Mouse (Mus musculus) c-Kit-negative CD71-positive TER-119-positive erythroid progenitor cells, embryonic 14.5 days (primary cell): ENCODE data around the gene Heatr5a.

Source experiments
- DNase-seq: peaks from one replicate; pipeline ENCODE4 v3.0.0-alpha.2; 2013; ENCODE audit warnings: low read depth, low spot score

Heatr5a gene

GRCm38 (mm10) chr12:51971070-51971664 lies at the start of gene Heatr5a:
Gene Heatr5a (minus strand): TSS chr12:51971321.
- peak; percentile 73 for DNase-seq

DNA sequence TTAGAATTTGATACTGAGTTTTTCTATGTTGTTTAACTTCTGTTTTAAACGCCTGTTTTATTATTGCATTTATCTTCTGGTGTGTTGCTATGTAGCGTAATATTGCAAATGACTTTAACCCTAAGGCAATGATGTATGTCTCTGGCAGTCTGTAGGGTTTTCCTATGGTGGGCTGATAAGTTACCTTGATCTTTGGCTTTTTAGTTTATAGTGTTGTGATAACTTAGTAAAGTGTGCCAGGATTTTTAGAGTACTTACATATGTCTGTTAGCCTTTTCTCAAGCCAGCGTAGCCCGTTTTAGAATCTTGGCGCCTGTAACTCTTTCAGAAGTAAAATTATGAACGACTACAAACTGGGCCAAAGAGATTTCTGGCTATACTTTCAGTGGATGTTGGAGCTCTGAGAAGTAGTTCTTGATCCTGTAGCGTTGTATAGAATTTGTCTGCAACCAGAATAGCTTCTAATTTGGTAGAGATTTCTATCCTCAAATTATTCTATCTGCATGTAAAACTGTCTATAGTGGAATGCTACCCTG lies 43.4 kb upstream of the Heatr5a start:
- DNase-seq = no peak

- no peak for DNase-seq
These were observed 42.9 kb upstream of the Heatr5a start for GRCm38 (mm10) chr12:52014044-52014443.

DNA sequence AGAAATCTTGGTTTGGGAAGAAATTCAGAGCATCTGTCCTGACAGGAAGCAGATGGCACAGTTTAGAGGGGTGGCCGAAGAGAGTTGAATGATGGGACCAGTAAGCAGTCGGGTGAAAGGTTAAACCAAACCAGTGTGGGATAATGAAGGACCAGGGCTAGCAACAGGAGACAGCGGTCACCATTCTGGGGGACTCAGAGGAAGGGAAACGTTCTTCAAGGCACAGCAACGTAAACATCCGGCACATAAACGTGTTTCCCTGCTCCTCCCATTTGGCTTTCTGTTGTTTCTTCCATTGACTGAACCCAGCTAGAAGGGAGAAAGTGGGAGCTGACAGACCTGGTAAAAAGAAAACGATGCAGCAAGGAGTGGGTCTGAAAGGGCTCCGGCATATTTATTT lies 42.2 kb upstream of the Heatr5a start:
- no peak for DNase-seq

GRCm38 (mm10) chr12:52012159-52012558 lies 41.0 kb upstream of the Heatr5a start:
- DNase-seq = no peak

DNA sequence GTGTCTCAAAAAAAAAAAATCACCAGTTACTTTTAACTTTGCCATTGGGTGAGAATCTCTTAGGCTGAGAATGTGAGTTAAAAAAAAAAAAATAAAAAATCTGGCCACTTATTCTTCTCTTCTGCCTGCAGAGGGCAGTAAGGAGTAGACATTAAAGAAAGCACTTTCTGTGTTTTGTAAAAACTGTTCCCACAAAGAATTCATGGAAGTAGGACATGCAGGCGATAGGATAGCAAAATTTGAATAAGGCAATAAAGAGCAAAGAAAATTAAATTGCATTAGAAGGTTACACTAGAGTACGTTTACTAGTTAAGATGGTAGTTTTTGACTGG lies 39.5 kb upstream of the Heatr5a start:
- DNase-seq = no peak

- no peak for DNase-seq
These were observed 39.0 kb upstream of the Heatr5a start for GRCm38 (mm10) chr12:52009928-52010629.

DNA sequence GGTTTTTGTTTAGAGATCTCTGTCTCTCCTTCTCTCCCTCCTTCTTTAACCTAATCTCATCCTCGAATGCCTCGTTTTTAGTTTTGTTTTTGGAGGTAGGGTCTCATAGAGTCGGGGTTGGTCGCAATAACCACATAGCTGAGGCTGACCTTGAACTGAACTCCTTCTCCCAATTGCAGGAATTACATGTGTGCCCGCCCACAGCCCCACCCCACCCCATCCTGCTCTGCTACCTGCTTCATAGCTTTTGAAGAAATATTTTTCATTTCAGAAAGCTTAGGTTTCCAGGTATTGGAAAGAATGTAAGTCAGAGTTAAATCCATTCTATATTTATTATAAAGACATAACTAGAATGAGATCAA lies 35.5 kb upstream of the Heatr5a start:
- no peak for DNase-seq

- peak; percentile 77 for DNase-seq
These were observed 34.9 kb upstream of the Heatr5a start, which contains the start of gene Dtd2 for GRCm38 (mm10) chr12:52005877-52006632. Gene Dtd2 (minus strand): TSS chr12:52006501.

GRCm38 (mm10) chr12:52002746-52003145 lies 31.6 kb upstream of the Heatr5a start:
- DNase-seq = no peak

GRCm38 (mm10) chr12:52001544-52001943 lies 30.4 kb upstream of the Heatr5a start:
- DNase-seq = peak; percentile 42

DNA sequence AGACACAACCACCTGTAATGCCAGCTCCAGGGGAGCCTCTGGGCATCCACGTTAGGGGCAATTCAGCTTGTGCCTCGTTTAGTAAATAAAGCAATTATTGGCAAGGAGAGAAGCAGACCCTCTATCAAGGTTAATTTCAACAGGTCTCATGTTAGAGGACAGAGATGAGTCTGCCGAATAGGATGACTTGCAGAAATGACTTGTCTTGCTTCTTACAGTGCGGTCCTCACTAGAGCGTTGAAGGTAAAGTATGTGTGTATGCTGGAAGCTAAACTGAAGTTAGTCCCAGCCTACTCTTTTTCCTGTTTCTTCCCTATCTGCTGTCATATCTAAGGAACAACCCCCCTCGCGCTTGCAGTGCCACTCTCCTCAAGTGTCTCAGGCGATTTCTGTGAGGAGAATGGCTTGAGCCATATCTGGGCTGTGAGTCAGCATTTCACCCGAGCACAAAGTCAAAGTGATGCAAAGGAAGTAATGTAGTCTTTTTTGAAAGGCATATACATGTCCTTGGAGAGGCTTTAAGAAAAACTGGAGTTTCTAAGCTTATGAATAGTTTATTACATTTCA lies 27.3 kb upstream of the Heatr5a start:
- peak; percentile 34 for DNase-seq

GRCm38 (mm10) chr12:51995738-51996536 lies 24.8 kb upstream of the Heatr5a start:
- no peak for DNase-seq

- DNase-seq = no peak
These were observed 19.5 kb upstream of the Heatr5a start for GRCm38 (mm10) chr12:51990629-51991028.

DNA sequence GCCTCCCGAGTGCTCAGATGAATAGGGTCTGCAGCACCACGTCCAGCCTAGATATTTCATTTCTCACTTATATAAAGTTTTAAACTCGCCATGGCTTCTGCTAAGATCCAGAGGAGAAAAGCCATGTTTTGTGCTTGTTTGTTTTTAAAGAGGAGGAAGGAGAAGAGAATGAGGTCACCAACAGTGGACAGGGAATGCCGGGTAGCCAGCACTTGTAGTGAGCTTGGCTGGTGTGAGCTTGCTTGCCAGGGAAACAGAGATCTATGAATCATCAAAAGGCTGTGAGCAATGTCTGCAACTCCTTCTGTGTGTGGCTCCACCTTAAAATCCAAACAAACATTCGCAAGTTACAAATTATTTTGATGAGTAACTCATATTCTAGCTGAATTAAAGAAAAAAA lies 17.4 kb upstream of the Heatr5a start:
- DNase-seq = no peak

GRCm38 (mm10) chr12:51985826-51986225 lies 14.7 kb upstream of the Heatr5a start:
- no peak for DNase-seq

DNA sequence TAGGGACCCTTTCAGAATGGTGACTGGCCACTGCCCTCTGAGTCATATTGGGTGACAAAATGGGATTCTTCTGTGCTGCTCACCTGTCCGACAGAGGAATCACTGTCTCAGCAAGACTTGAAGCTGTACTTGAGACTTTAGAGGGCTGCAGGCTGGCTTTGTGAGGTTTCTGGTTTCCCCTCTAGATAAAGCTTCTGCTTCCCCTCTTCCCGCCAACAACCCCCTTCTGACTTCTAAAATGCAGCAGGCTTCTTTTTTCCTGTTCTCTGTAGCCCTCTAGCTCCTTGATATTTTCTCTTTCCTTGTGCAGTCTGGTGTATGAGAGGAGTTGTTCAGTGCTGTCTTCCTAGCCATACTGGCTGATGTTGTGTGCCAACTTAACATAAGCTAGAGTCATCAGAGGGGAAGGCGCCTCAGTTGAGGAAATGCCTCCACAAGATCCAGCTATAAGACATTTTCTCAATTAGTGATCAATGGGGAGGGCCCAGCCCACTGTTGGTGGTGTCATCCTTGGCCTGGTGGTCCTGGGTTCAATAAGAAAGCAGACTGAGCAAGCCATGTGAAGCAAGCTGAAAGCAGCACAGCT lies 14.1 kb upstream of the Heatr5a start:
- DNase-seq = no peak

GRCm38 (mm10) chr12:51983625-51984024 lies 12.5 kb upstream of the Heatr5a start:
- DNase-seq = no peak

GRCm38 (mm10) chr12:51976531-51976930 lies 5.4 kb upstream of the Heatr5a start:
- no peak for DNase-seq

DNA sequence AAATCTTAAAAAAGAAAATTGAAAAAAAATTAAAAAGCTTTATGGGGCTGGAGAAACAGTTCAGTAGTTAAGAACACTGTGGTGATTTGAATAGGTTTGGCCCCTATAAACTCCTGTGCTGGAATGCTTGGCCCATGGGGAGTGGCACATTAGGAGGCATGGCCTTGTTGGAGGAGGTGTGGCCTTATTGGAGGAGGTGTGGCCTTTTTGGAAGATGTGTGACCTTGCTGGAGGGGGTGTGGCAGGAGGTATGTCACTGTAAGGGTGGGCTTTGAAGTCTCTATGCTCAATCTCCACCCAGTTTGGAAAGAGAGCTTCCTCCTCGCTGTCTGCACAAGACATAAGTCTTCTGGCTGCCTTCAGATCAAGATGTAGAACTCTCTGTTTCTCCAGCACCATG lies 3.3 kb upstream of the Heatr5a start:
- no peak for DNase-seq
